Mouse (Mus musculus): ENCODE data around the gene Lmx1a. TPM values are rescaled to one million over a fixed set of nuclear protein-coding genes. Genes with fewer than 3 reads are reported as not detected.

The Lmx1a gene
- not detected in 2 replicates for polyA plus RNA-seq (2011; ENCODE audit: insufficient read length, low read depth, missing spikeins)

DNA sequence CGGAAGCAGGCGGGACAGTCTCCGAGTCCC, at the start of gene Lmx1a:
Lmx1a (plus strand) TSS at position 6 of the 30 bp plus-strand sequence.
- no peak for TF ChIP-seq CTCF (IDR thresholded peaks at IDR 0.05; ENCODE audit: borderline replicate concordance, insufficient read depth, low read length)
- no peak for TF ChIP-seq POLR2A (IDR thresholded peaks at IDR 0.05; ENCODE audit: low read depth, low read length)
- peak within 1 kb of the TSS; percentile 37 for H3K4me3 ChIP-seq (ENCODE audit: insufficient read depth, low read length)
- no peak within 1 kb of the TSS for H3K27ac ChIP-seq (ENCODE audit: insufficient read depth, low read length)
- H3K4me1 ChIP-seq (ENCODE audit: control insufficient read depth, insufficient read depth, low read length), result no peaks in the 10 kb centered on the region

DNA sequence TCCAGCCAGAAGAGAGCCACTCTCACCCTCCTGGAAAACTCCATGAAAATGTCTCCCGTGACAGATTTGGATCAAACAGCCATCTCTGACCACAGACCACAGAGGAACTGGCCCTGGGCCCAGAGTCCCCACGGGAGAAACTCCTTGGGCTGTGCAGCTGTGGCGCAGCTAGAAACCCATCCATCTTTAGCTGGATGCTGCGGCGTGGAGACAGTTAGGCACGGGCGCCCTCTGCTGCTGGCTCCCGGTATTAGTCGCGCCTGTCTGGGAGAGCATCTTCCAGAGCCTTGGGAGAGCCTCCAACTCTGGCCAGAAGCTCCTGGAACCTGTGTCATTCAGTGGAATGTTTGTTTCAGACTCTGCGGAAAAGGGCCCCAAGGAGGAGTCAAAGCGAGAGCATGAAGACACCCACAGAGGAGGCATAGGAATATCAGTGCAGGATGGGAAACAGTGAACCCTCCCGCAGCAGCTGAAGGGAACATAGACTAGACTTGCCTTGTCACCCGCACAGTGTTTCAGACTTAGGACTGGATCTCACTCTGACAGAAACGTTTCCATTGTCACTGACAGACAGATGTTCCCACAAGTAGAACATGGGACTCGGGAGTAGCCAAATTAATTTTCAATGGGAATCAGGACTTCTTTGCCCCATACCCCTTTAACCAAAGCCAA, 44.0 kb upstream of the Lmx1a start:
- Histone ChIP-seq H3K4me3 (ENCODE audit: insufficient read depth, low read length) (no peak overlapping the region), H3K27ac (ENCODE audit: insufficient read depth, low read length) (no peak overlapping the region), H3K4me1 (ENCODE audit: control insufficient read depth, insufficient read depth, low read length) (no peaks in the 10 kb centered on the region)
- peak; percentile 88 for TF ChIP-seq CTCF (IDR thresholded peaks at IDR 0.05; ENCODE audit: borderline replicate concordance, insufficient read depth, low read length)
- no peak for TF ChIP-seq POLR2A (IDR thresholded peaks at IDR 0.05; ENCODE audit: low read depth, low read length)

DNA sequence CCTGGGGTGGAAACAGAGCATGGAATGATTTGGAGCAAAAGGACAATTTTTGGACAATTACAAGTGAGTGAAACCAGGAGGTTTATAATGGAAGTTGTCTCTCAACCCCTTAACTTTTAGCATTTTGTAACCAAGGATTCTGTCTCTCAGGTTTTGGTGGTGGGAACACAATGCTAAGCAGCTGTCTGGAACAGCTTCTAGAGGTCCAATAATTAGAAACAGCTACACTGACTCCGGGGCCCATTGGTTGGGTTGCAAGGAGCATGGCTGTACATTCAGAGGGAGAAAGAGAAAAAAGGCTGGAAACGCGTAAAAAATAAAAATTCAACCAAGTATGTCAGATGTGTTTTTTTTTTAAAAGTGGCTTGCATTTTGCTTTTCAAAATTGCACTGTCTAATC, 40.4 kb upstream of the Lmx1a start:
- H3K4me1 ChIP-seq (ENCODE audit: control insufficient read depth, insufficient read depth, low read length), result no peaks in the 10 kb centered on the region
- no peak overlapping the region for H3K4me3 ChIP-seq (ENCODE audit: insufficient read depth, low read length)
- TF ChIP-seq CTCF (IDR thresholded peaks at IDR 0.05; ENCODE audit: borderline replicate concordance, insufficient read depth, low read length) (no peak), POLR2A (IDR thresholded peaks at IDR 0.05; ENCODE audit: low read depth, low read length) (no peak)
- no peak overlapping the region for H3K27ac ChIP-seq (ENCODE audit: insufficient read depth, low read length)

DNA sequence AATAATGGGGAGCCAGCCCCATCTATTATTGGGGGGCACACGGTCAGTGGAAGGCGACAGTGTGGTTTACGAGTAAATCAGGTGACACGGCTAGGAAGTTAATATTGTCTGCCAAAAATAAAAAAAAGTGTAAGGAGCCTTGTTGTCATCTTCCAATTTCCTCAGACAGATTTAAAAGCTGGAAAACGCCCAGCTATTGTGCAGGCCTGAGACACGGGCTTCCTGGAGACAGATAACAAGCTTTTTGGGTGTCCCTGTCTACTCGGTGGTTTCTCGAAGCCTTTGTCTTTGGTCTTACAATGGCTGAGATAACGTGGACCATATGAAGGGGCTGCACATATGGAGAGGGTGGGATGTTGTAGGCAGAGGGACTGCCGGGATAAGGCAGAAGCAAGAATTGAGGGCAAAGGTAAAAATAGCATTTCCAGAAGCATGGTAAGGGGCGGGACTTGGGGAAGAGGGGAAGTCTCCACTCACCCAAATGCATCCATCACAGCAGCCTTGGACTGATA, 39.9 kb upstream of the Lmx1a start:
- Histone ChIP-seq H3K4me3 (ENCODE audit: insufficient read depth, low read length) (no peak overlapping the region), H3K4me1 (ENCODE audit: control insufficient read depth, insufficient read depth, low read length) (no peaks in the 10 kb centered on the region), H3K27ac (ENCODE audit: insufficient read depth, low read length) (no peak overlapping the region)
- TF ChIP-seq CTCF (IDR thresholded peaks at IDR 0.05; ENCODE audit: borderline replicate concordance, insufficient read depth, low read length), result no peak

DNA sequence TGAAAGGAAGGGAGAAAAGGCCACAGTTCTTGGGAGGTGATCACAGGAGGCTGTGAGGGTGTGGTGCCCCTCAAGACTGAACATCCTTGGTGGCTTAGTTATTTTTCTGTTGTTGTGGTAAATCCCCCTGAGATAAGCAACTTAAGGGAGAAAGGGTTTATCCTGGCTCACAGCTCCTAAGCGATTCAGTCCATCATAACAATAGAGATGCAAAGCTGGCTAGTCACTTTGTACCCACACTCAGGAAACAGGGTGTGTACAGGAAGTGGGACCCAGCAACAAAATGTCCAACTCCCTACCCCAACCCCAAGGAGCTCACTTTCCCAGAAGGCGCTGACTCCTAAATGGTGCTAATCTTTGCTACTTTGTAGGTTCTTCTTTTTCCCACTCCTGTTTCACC, 36.7 kb upstream of the Lmx1a start:
- Histone ChIP-seq H3K4me1 (ENCODE audit: control insufficient read depth, insufficient read depth, low read length) (no peaks in the 10 kb centered on the region), H3K4me3 (ENCODE audit: insufficient read depth, low read length) (no peak overlapping the region), H3K27ac (ENCODE audit: insufficient read depth, low read length) (no peak overlapping the region)
- no peak for TF ChIP-seq CTCF (IDR thresholded peaks at IDR 0.05; ENCODE audit: borderline replicate concordance, insufficient read depth, low read length)
- no peak for TF ChIP-seq POLR2A (IDR thresholded peaks at IDR 0.05; ENCODE audit: low read depth, low read length)

DNA sequence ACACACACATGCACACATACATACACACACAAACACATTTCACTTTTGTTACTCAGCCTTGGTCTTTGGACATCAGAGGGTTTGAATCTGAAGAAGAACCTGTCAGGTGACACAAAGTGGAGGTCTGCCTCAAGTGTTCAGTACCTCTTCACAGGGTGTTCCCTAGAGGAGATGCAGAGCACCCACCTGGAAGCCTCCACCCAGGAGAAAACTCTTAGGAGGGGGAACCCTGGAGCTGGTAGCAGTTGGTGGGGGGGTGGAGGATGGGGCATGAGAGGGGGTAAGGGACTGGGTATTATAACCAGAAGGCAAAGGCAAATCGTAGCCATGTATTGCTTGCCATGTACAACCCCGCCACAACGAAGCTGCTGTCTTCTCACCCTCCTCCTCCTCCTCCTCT, 30.0 kb upstream of the Lmx1a start:
- H3K4me1 ChIP-seq (ENCODE audit: control insufficient read depth, insufficient read depth, low read length), result peaks cover 3% of the 10 kb centered on the region; the same call in 1 of the 2 replicates
- H3K27ac ChIP-seq (ENCODE audit: insufficient read depth, low read length), result no peak overlapping the region
- TF ChIP-seq POLR2A (IDR thresholded peaks at IDR 0.05; ENCODE audit: low read depth, low read length), result no peak
- no peak for TF ChIP-seq CTCF (IDR thresholded peaks at IDR 0.05; ENCODE audit: borderline replicate concordance, insufficient read depth, low read length)
- no peak overlapping the region for H3K4me3 ChIP-seq (ENCODE audit: insufficient read depth, low read length)

DNA sequence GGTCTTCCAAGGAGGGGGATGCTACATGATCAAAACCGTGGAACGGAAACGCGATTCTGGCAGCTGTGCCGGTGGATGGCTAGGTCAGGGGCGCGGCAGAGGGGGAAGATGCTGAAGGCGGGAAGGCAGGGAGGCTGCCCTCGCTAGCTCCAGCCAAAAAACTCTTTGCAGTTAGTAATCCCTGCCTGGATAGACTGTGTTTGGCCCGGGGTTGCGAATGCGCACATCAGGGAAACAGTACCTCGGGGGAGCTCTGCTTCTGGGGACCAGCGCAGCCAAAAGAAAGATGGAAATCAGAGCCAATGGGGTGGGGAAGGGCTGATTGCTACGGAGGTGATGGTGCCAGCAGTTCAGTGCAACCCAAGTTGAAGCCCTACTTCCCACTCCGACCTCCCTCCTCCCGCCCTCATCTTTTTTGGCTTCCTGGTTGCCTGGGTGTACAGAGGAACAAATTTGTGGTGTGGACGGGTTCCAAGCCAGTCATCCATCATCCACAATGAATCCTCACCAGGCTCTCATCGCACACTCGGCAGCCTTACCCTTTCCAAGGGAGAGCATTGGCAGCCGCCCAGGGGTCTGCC, 28.4 kb upstream of the Lmx1a start:
- Histone ChIP-seq H3K4me3 (ENCODE audit: insufficient read depth, low read length) (no peak overlapping the region), H3K4me1 (ENCODE audit: control insufficient read depth, insufficient read depth, low read length) (peaks cover 5% of the 10 kb centered on the region; the same call in 1 of the 2 replicates), H3K27ac (ENCODE audit: insufficient read depth, low read length) (no peak overlapping the region)
- no peak for TF ChIP-seq CTCF (IDR thresholded peaks at IDR 0.05; ENCODE audit: borderline replicate concordance, insufficient read depth, low read length)
- no peak for TF ChIP-seq POLR2A (IDR thresholded peaks at IDR 0.05; ENCODE audit: low read depth, low read length)

DNA sequence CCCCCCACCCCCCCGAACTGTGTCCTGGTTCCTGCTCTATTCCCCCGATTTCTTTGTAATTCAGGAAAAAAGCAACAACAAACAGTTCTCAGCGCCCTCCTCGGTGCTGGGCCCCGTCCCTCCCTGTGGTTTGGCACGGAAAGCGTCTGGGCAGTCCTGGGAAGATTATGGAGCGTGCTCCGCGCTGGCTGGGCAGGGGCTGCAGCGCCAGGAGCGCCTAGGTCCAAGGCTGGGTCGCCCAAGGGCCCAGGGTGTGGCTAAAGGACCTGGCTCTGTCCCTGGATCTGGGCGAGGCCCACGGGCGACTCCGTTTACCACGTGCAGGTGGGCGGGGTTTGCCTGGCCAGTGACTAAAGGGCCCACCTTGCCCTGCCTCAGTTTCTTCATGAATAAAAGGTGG, 27.9 kb upstream of the Lmx1a start:
- peaks cover 5% of the 10 kb centered on the region; the same call in 1 of the 2 replicates for H3K4me1 ChIP-seq (ENCODE audit: control insufficient read depth, insufficient read depth, low read length)
- TF ChIP-seq CTCF (IDR thresholded peaks at IDR 0.05; ENCODE audit: borderline replicate concordance, insufficient read depth, low read length) (no peak), POLR2A (IDR thresholded peaks at IDR 0.05; ENCODE audit: low read depth, low read length) (no peak)
- no peak overlapping the region for H3K27ac ChIP-seq (ENCODE audit: insufficient read depth, low read length)
- no peak overlapping the region for H3K4me3 ChIP-seq (ENCODE audit: insufficient read depth, low read length)

DNA sequence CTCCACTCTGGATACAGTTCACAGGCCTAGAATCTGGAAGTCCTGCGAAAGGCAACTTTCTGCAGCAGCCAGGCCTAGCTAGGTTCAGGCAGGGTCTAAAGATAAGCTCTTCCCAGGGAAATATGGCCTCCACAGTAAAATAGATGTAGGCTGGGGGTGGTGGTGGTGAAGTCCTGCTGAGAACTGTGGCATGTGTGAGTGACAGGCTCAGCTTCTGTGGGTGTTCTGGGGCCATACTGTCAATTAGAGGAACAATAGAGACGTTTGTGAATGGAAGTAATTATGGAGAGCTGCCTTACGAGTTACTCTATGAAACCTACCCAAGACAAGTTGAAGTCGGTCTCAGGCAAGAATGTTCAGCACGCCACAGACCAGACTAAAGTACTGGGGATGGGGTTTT, 25.9 kb upstream of the Lmx1a start:
- Histone ChIP-seq H3K4me3 (ENCODE audit: insufficient read depth, low read length) (no peak overlapping the region), H3K27ac (ENCODE audit: insufficient read depth, low read length) (no peak overlapping the region)
- no peak for TF ChIP-seq CTCF (IDR thresholded peaks at IDR 0.05; ENCODE audit: borderline replicate concordance, insufficient read depth, low read length)
- TF ChIP-seq POLR2A (IDR thresholded peaks at IDR 0.05; ENCODE audit: low read depth, low read length), result no peak

DNA sequence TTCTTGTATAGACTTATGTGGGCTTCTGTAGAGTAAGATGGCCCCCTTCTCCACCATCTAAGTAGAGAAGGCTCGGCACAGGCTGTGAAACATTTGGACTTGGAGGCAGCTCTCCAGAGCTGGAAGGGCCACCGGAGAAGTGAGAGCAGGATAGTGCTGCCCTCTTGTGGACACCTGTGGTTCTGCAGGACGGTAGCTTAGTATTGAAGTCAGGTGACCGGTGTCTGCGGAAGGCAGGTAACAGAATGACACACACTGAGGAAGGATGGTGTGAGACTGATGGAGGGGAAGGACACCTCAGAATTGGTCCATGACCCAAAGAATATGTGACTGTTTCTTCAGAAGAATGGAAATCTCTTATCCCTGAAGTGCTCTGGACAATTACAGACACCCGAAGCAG, 19.2 kb upstream of the Lmx1a start:
- Histone ChIP-seq H3K27ac (ENCODE audit: insufficient read depth, low read length) (no peak overlapping the region), H3K4me3 (ENCODE audit: insufficient read depth, low read length) (no peak overlapping the region), H3K4me1 (ENCODE audit: control insufficient read depth, insufficient read depth, low read length) (no peaks in the 10 kb centered on the region)
- TF ChIP-seq CTCF (IDR thresholded peaks at IDR 0.05; ENCODE audit: borderline replicate concordance, insufficient read depth, low read length) (peak; percentile 70), POLR2A (IDR thresholded peaks at IDR 0.05; ENCODE audit: low read depth, low read length) (no peak)

More for the DNA sequence above, 25.9 kb upstream of the Lmx1a start:
- H3K4me1 ChIP-seq (ENCODE audit: control insufficient read depth, insufficient read depth, low read length), result peaks cover 5% of the 10 kb centered on the region; the same call in 1 of the 2 replicates
